Comparison of ENCODE assay signal across 18 mouse cellular contexts in genomic region chr13:113129974-113130373, GRCm38 (mm10). TPM values are rescaled to one million over a fixed set of nuclear protein-coding genes. Genes with fewer than 3 reads are reported as not detected.
A peak's percentile ranks its signal among the peaks of the same experiment; 100 is the strongest.
DNase-seq lines count a peak whose midpoint lies in the region; ATAC-seq and TF ChIP-seq lines count a peak whose summit lies in the region.
"Had no signal": no experiment of that assay in that cellular context is flagged by ENCODE, and none has a peak within 500 bp of the region (broad histone marks: within the 10 kb centered on the region; RNA-seq: fewer than 3 reads in every experiment).

No protein-coding gene starts in this region.

- no peaks in the 10 kb centered on the region for H3K27me3 ChIP-seq in embryonic facial prominence, embryonic 11.5 days (ENCODE audit: control insufficient read depth, insufficient read depth, low read length)
- no peaks in the 10 kb centered on the region for H3K27me3 ChIP-seq in embryonic facial prominence, embryonic 10.5 days (replicated peaks; ENCODE audit: low read depth, poor library complexity, severe bottlenecking)
- H3K27me3 ChIP-seq in lung, postnatal 0 days (replicated peaks; ENCODE audit: insufficient read depth, low read length), result no peaks in the 10 kb centered on the region
- H3K27me3 ChIP-seq in forebrain, embryonic 16.5 days (replicated peaks; ENCODE audit: control insufficient read depth, insufficient read depth, low read length), result no peaks in the 10 kb centered on the region
- no peaks in the 10 kb centered on the region for H3K27me3 ChIP-seq in midbrain, postnatal 0 days (ENCODE audit: insufficient read depth, low read length)
- H3K27me3 ChIP-seq: limb, embryonic 12.5 days; neural tube, embryonic 13.5 days had no signal

- peak; percentile 6 for DNase-seq in embryonic facial prominence, embryonic 11.5 days (ENCODE audit: low spot score)
- DNase-seq in embryonic facial prominence, embryonic 10.5 days (ENCODE audit: low spot score), result no peak
- peak; percentile 24 for DNase-seq in lung, postnatal 0 days (ENCODE audit: low spot score)
- DNase-seq in lung, postnatal 36 days, result no peak
- peak; percentile 64 for DNase-seq in midbrain, postnatal 0 days (ENCODE audit: low spot score)
- no peak for DNase-seq in kidney, postnatal 14 days
- DNase-seq in adrenal gland, postnatal 25 days, result no peak
- DNase-seq: cerebellum, adult 9-11 months; gastrocnemius, postnatal 10 days; lung, adult 18-20 months; spleen, adult 18-20 months had no signal

- WGBS in embryonic facial prominence, embryonic 11.5 days, result 93% methylated on average over 1 of the region's 1 CpGs
- WGBS in embryonic facial prominence, embryonic 10.5 days, result 89% methylated on average over 1 of the region's 1 CpGs
- WGBS in lung, postnatal 0 days, result 71% methylated on average over 1 of the region's 1 CpGs
- WGBS in forebrain, embryonic 16.5 days, result 70% methylated on average over 1 of the region's 1 CpGs
- 32% methylated on average over 1 of the region's 1 CpGs for WGBS in midbrain, postnatal 0 days

- H3K4me3 ChIP-seq in embryonic facial prominence, embryonic 11.5 days (ENCODE audit: low read depth, low read length), result no peak overlapping the region
- no peak overlapping the region for H3K4me3 ChIP-seq in embryonic facial prominence, embryonic 10.5 days
- H3K4me3 ChIP-seq in lung, postnatal 0 days (ENCODE audit: low read depth, low read length), result no peak overlapping the region
- H3K4me3 ChIP-seq in forebrain, embryonic 16.5 days (replicated peaks; ENCODE audit: low read length), result no peak overlapping the region
- H3K4me3 ChIP-seq in midbrain, postnatal 0 days (ENCODE audit: low read depth, low read length), result no peak overlapping the region
- H3K4me3 ChIP-seq: limb, embryonic 12.5 days; neural tube, embryonic 13.5 days had no signal

- no peak overlapping the region for H3K4me2 ChIP-seq in embryonic facial prominence, embryonic 11.5 days (ENCODE audit: low read depth, low read length)
- H3K4me2 ChIP-seq in lung, postnatal 0 days (replicated peaks; ENCODE audit: low read depth, low read length), result no peak overlapping the region
- H3K4me2 ChIP-seq in forebrain, embryonic 16.5 days (ENCODE audit: low read length), result no peak overlapping the region
- H3K4me2 ChIP-seq in midbrain, postnatal 0 days (ENCODE audit: low read depth, low read length, poor library complexity, severe bottlenecking), result no peak overlapping the region
- H3K4me2 ChIP-seq: limb, embryonic 12.5 days; neural tube, embryonic 13.5 days had no signal

- H3K36me3 ChIP-seq in embryonic facial prominence, embryonic 11.5 days (replicated peaks; ENCODE audit: control insufficient read depth, insufficient read depth, low read depth, low read length), result no peaks in the 10 kb centered on the region
- no peaks in the 10 kb centered on the region for H3K36me3 ChIP-seq in embryonic facial prominence, embryonic 10.5 days (replicated peaks)
- no peaks in the 10 kb centered on the region for H3K36me3 ChIP-seq in lung, postnatal 0 days (ENCODE audit: insufficient read depth, low read length)
- H3K36me3 ChIP-seq in forebrain, embryonic 16.5 days (ENCODE audit: control insufficient read depth, insufficient read depth), result no peaks in the 10 kb centered on the region
- H3K36me3 ChIP-seq in midbrain, postnatal 0 days (ENCODE audit: insufficient read depth, low read length), result no peaks in the 10 kb centered on the region
- H3K36me3 ChIP-seq: limb, embryonic 12.5 days; neural tube, embryonic 13.5 days had no signal

- H3K9ac ChIP-seq in embryonic facial prominence, embryonic 11.5 days (replicated peaks; ENCODE audit: low read length), result no peak overlapping the region
- H3K9ac ChIP-seq in lung, postnatal 0 days (replicated peaks; ENCODE audit: low read depth), result no peak overlapping the region
- no peak overlapping the region for H3K9ac ChIP-seq in forebrain, embryonic 16.5 days (replicated peaks; ENCODE audit: low read depth, low read length)
- H3K9ac ChIP-seq in midbrain, postnatal 0 days (replicated peaks; ENCODE audit: low read length, poor library complexity, severe bottlenecking), result no peak overlapping the region
- H3K9ac ChIP-seq: limb, embryonic 12.5 days; neural tube, embryonic 13.5 days had no signal

- no peak for TF ChIP-seq EP300 in lung, postnatal 0 days (IDR thresholded peaks at IDR 0.05)

- no peak overlapping the region for H3K27ac ChIP-seq in embryonic facial prominence, embryonic 11.5 days (replicated peaks; ENCODE audit: low read depth, low read length)
- H3K27ac ChIP-seq in embryonic facial prominence, embryonic 10.5 days (replicated peaks), result no peak overlapping the region
- no peak overlapping the region for H3K27ac ChIP-seq in lung, postnatal 0 days (ENCODE audit: low read length)
- no peak overlapping the region for H3K27ac ChIP-seq in forebrain, embryonic 16.5 days (ENCODE audit: low read length)
- H3K27ac ChIP-seq in midbrain, postnatal 0 days (ENCODE audit: low read depth, low read length), result peak overlapping the region; percentile 47; the same call in 1 of the 2 replicates
- H3K27ac ChIP-seq: limb, embryonic 12.5 days; neural tube, embryonic 13.5 days had no signal

- H3K4me1 ChIP-seq in embryonic facial prominence, embryonic 11.5 days (ENCODE audit: control insufficient read depth, insufficient read depth, low read length), result no peaks in the 10 kb centered on the region
- H3K4me1 ChIP-seq in embryonic facial prominence, embryonic 10.5 days, result no peaks in the 10 kb centered on the region
- no peaks in the 10 kb centered on the region for H3K4me1 ChIP-seq in lung, postnatal 0 days (ENCODE audit: insufficient read depth, low read depth, low read length)
- no peaks in the 10 kb centered on the region for H3K4me1 ChIP-seq in forebrain, embryonic 16.5 days (replicated peaks; ENCODE audit: control insufficient read depth, insufficient read depth, low read length)
- H3K4me1 ChIP-seq in midbrain, postnatal 0 days (ENCODE audit: insufficient read depth, low read length), result no peaks in the 10 kb centered on the region
- H3K4me1 ChIP-seq: limb, embryonic 12.5 days; neural tube, embryonic 13.5 days had no signal

- no peaks in the 10 kb centered on the region for H3K9me3 ChIP-seq in embryonic facial prominence, embryonic 11.5 days (replicated peaks; ENCODE audit: control insufficient read depth, low read length)
- H3K9me3 ChIP-seq in embryonic facial prominence, embryonic 10.5 days, result no peaks in the 10 kb centered on the region
- no peaks in the 10 kb centered on the region for H3K9me3 ChIP-seq in lung, postnatal 0 days (ENCODE audit: low read length)
- H3K9me3 ChIP-seq in forebrain, embryonic 16.5 days (ENCODE audit: control insufficient read depth, low read length), result no peaks in the 10 kb centered on the region
- no peaks in the 10 kb centered on the region for H3K9me3 ChIP-seq in midbrain, postnatal 0 days (ENCODE audit: low read length)
- H3K9me3 ChIP-seq: limb, embryonic 12.5 days; neural tube, embryonic 13.5 days had no signal

- no peak for TF ChIP-seq CTCF in lung, postnatal 0 days (IDR thresholded peaks at IDR 0.05)
- no peak for TF ChIP-seq CTCF in midbrain, postnatal 0 days (IDR thresholded peaks at IDR 0.05)

- ATAC-seq in embryonic facial prominence, embryonic 11.5 days (replicated peaks; ENCODE audit: insufficient number of reproducible peaks, low FRiP score, low TSS enrichment, low read depth), result no peak
- ATAC-seq in lung, postnatal 0 days, result no peak
- peak; percentile 73 for ATAC-seq in forebrain, embryonic 16.5 days
- ATAC-seq in midbrain, postnatal 0 days (ENCODE audit: low FRiP score), result peak; percentile 84
- ATAC-seq: intestine, postnatal 0 days had no signal

RNA-seq across cellular contexts. Expression of gene Gzma, which starts 29.2 kb away (rescaled TPM):
- polyA plus RNA-seq in embryonic facial prominence, embryonic 11.5 days (2014; fragmentation: Nextera tagmentation; extraction: Ambion mirVana), result not detected in 2 replicates
- not detected in 2 replicates for polyA plus RNA-seq in embryonic facial prominence, embryonic 10.5 days (2016; fragmentation: Nextera tagmentation; extraction: Ambion mirVana)
- polyA plus RNA-seq in lung, postnatal 0 days (2015; fragmentation: Nextera tagmentation; extraction: Ambion mirVana), result 5.1 and 8.0 TPM in 2 replicates
- 0.29 TPM in 1 of 2 replicates, not detected in the other for polyA plus RNA-seq in forebrain, embryonic 16.5 days (2015; fragmentation: Nextera tagmentation; extraction: Ambion mirVana)
- total RNA-seq in midbrain, postnatal 0 days (2014; rRNA removed), result not detected in 2 replicates
- polyA plus RNA-seq in midbrain, postnatal 0 days (2015; fragmentation: Nextera tagmentation; extraction: Ambion mirVana), result not detected in 2 replicates
- not detected in 2 replicates for total RNA-seq in adrenal gland, postnatal 25 days (2021)
- total RNA-seq: ES-E14; gastrocnemius, postnatal 10 days; layer of hippocampus, adult 18-20 months had no signal
- polyA plus RNA-seq: heart, embryonic 14.5 days; limb, embryonic 12.5 days; neural tube, embryonic 13.5 days had no signal

Comparison
In these comparisons a context has a peak if more than half of its experiments do, and no peak if none do; other contexts are left out.
1. DNase-seq: peak in embryonic facial prominence, embryonic 11.5 days (single experiment), lung, postnatal 0 days (single experiment) and midbrain, postnatal 0 days (single experiment); none in embryonic facial prominence, embryonic 10.5 days (single experiment), lung, postnatal 36 days (single experiment), kidney, postnatal 14 days (single experiment) and adrenal gland, postnatal 25 days (single experiment).
2. ATAC-seq: peak in forebrain, embryonic 16.5 days (single experiment) and midbrain, postnatal 0 days (single experiment); none in embryonic facial prominence, embryonic 11.5 days (single experiment) and lung, postnatal 0 days (single experiment).